Mouse (Mus musculus) embryonic facial prominence, embryonic 10.5 days (tissue): ENCODE data around the gene Mical3. TPM values are rescaled to one million over a fixed set of nuclear protein-coding genes. Genes with fewer than 3 reads are reported as not detected.

Experiments used
- DNase-seq: peaks from one replicate; pipeline ENCODE4 v3.0.0-alpha.2; 2017; ENCODE audit warnings: low spot score
- H3K27ac ChIP-seq: fragments of 300-500 bp; sonication (generic); replicated peaks from 2 replicates; pipeline ENCODE4 v1.5.1; 2016; ENCODE audit warnings: mild to moderate bottlenecking
- H3K27me3 ChIP-seq: fragments of 300-500 bp; sonication (generic); replicated peaks from 2 replicates; pipeline ENCODE4 v1.6.1; 2016; ENCODE audit warnings: low read depth, mild to moderate bottlenecking; ENCODE audit not compliant: poor library complexity, severe bottlenecking
- H3K36me3 ChIP-seq: fragments of 300-500 bp; sonication (generic); replicated peaks from 2 replicates; pipeline ENCODE4 v1.6.1; 2016; ENCODE audit warnings: mild to moderate bottlenecking, moderate library complexity
- H3K4me1 ChIP-seq: fragments of 300-500 bp; sonication (generic); 2 replicates; pipeline ENCODE4 v1.6.1; 2016
- H3K4me3 ChIP-seq: fragments of 300-500 bp; sonication (generic); 2 replicates; pipeline ENCODE4 v1.5.1; 2016; ENCODE audit warnings: mild to moderate bottlenecking, moderate library complexity
- H3K9me3 ChIP-seq: fragments of 300-500 bp; sonication (generic); 2 replicates; pipeline ENCODE4 v1.6.1; 2016; ENCODE audit warnings: mild to moderate bottlenecking
- WGBS: fragments of 180-500 bp; shearing (Covaris S2); methylation state at CpG from one replicate; pipeline ENCODE4 v1.1.7; 2016; 5-methylcytosine and 5-hydroxymethylcytosine counted together
- polyA plus RNA-seq: library from polyadenylated mRNA; unstranded; fragments of >200 nt; fragmentation: Nextera tagmentation; extraction: Ambion mirVana; gene quantifications from 2 replicates; pipeline ENCODE4 v1.2.1, GENCODE M21; 2016

The Mical3 gene
- polyA plus RNA-seq, 1 experiment from 2014 or later: 10.4 TPM

DNA sequence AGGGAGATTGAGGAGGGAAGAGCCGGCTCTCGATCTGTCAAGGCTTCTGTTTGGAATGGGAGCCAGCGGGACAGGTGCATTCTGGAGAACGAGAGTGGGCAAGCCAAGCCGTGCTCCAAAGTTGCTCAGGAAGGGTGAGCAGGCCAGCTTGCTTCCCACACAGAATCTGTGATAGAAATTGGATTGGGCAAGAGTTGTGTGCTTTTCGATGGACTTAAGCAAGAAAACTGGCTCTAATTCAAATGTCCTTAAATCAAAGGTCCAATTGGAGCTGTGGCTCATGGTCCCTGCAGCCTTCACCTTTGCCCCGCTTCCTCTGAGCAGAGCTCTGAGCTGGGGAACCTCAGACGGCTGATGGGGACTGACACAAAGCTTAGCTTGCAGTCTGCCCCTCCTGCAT lies 12.6 kb upstream of the Mical3 start:
- Histone ChIP-seq H3K27me3 (no peaks in the 10 kb centered on the region), H3K4me1 (peaks cover 51% of the 10 kb centered on the region), H3K4me3 (no peak overlapping the region), H3K36me3 (no peaks in the 10 kb centered on the region), H3K9me3 (no peaks in the 10 kb centered on the region), H3K27ac (no peak overlapping the region)
- DNase-seq: no peak
- 85% methylated on average over 8 of the region's 8 CpGs for WGBS

DNA sequence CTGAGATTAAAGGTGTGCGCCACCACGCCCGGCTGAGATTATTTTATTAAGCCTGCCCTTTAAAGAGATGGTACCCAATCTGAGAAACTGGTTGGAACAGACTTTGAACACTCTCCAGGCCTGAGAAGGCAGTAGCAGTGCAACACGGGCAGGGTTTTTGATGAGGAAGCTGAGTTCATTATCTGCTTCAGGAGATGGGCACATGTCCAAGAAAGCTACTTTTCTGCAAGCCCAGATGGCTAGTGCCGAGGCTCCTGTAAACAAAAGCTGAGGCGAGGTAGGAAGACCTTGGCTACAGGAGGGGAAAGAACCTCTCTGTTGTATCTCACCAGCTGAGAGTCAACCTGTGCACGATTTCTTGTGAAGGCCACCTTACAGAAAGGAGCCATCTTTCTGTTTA lies 11.5 kb upstream of the Mical3 start:
- Histone ChIP-seq H3K36me3 (no peaks in the 10 kb centered on the region), H3K4me3 (no peak overlapping the region), H3K9me3 (no peaks in the 10 kb centered on the region), H3K27me3 (no peaks in the 10 kb centered on the region), H3K27ac (no peak overlapping the region), H3K4me1 (peaks cover 41% of the 10 kb centered on the region)
- WGBS: 89% methylated on average over 7 of the region's 7 CpGs
- no peak for DNase-seq

DNA sequence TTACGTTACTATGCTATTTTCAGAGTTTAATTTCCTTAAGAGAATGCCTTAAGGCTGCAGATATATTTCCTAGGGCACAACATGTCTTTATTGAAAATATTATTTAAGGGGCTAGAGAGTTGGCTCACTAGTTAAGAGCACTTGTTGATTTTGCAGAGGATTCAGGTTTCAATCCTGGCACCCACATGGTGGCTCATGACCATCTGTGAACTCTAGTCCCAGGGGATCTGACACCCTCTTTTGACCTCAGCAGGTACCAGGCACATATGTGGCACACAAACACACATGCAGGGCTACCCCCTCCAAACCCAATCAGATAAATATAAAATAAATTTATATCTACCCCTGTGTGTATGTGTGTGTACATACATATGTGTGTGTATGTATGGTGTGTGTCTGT lies 8.5 kb upstream of the Mical3 start:
- Histone ChIP-seq H3K27ac (no peak overlapping the region), H3K4me3 (no peak overlapping the region), H3K27me3 (no peaks in the 10 kb centered on the region), H3K9me3 (no peaks in the 10 kb centered on the region), H3K4me1 (peaks cover 20% of the 10 kb centered on the region), H3K36me3 (no peaks in the 10 kb centered on the region)
- DNase-seq: no peak
- 90% methylated on average over 1 of the region's 1 CpGs for WGBS

GRCm38 (mm10) chr6:121138338-121139040 lies 7.7 kb upstream of the Mical3 start:
- peaks cover 14% of the 10 kb centered on the region for H3K4me1 ChIP-seq
- no peak for DNase-seq
- H3K27me3 ChIP-seq: 0 out of 2 replicates have a peak, but pooled peaks cover 3% of the 10 kb centered on the region
- no peaks in the 10 kb centered on the region for H3K9me3 ChIP-seq
- no peak overlapping the region for H3K4me3 ChIP-seq
- no peaks in the 10 kb centered on the region for H3K36me3 ChIP-seq
- 90% methylated on average over 12 of the region's 12 CpGs for WGBS
- no peak overlapping the region for H3K27ac ChIP-seq

DNA sequence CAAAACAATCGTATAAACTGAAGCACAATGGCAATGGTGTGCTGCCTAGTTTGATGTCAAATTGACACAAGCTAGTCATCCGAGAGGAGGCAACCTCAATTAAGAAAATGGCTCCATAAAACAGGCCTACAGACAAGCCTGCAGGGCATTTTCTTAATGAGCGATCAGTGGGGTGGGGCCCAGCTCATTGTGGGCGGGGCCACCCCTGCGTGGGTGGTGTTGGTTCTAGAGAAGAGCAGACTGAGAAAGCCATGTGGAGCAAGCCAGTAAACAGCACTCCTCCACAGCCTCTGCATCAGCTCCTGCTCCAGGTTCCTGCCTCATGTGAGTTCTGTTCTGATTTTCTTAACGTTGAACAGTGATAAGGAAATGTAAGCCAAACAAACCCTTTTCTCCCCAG lies 6.4 kb upstream of the Mical3 start:
- H3K4me1 ChIP-seq: peaks cover 12% of the 10 kb centered on the region
- no peak for DNase-seq
- peaks cover 12% of the 10 kb centered on the region for H3K27me3 ChIP-seq
- no peak overlapping the region for H3K4me3 ChIP-seq
- H3K9me3 ChIP-seq: no peaks in the 10 kb centered on the region
- WGBS: 65% methylated on average over 6 of the region's 6 CpGs
- H3K36me3 ChIP-seq: no peaks in the 10 kb centered on the region
- H3K27ac ChIP-seq: no peak overlapping the region

- Histone ChIP-seq H3K27ac (no peak overlapping the region), H3K4me3 (no peak overlapping the region), H3K9me3 (no peaks in the 10 kb centered on the region), H3K27me3 (peaks cover 32% of the 10 kb centered on the region), H3K4me1 (peaks cover 21% of the 10 kb centered on the region), H3K36me3 (no peaks in the 10 kb centered on the region)
- WGBS: 38% methylated on average over 5 of the region's 5 CpGs
- no peak for DNase-seq
Measured at GRCm38 (mm10) chr6:121134884-121135283, 4.1 kb upstream of the Mical3 start.

- H3K4me1 ChIP-seq: peaks cover 27% of the 10 kb centered on the region
- no peak overlapping the region for H3K4me3 ChIP-seq
- H3K27ac ChIP-seq: no peak overlapping the region
- WGBS: 31% methylated on average over 3 of the region's 3 CpGs
- no peaks in the 10 kb centered on the region for H3K9me3 ChIP-seq
- H3K36me3 ChIP-seq: no peaks in the 10 kb centered on the region
- DNase-seq: no peak
- H3K27me3 ChIP-seq: peaks cover 38% of the 10 kb centered on the region
Measured at GRCm38 (mm10) chr6:121134249-121134648, 3.5 kb upstream of the Mical3 start.

GRCm38 (mm10) chr6:121130039-121130705 lies 627 bp downstream of the Mical3 start:
- under 1% methylated on average over 32 of the region's 32 CpGs for WGBS
- Histone ChIP-seq H3K4me3 (peak overlapping the region; percentile 57), H3K27me3 (peaks cover 51% of the 10 kb centered on the region), H3K27ac (peak overlapping the region; percentile 84), H3K36me3 (no peaks in the 10 kb centered on the region), H3K4me1 (peaks cover 34% of the 10 kb centered on the region), H3K9me3 (no peaks in the 10 kb centered on the region)
- peak; percentile 93 for DNase-seq

GRCm38 (mm10) chr6:121129506-121129905 lies 1.3 kb downstream of the Mical3 start:
- WGBS: 6% methylated on average over 21 of the region's 21 CpGs
- Histone ChIP-seq H3K4me3 (peak overlapping the region; percentile 57), H3K27ac (peak overlapping the region; percentile 84), H3K27me3 (peaks cover 51% of the 10 kb centered on the region), H3K36me3 (no peaks in the 10 kb centered on the region), H3K9me3 (no peaks in the 10 kb centered on the region), H3K4me1 (peaks cover 28% of the 10 kb centered on the region)
- DNase-seq: peak; percentile 60

GRCm38 (mm10) chr6:121128736-121129135 lies 2.1 kb downstream of the Mical3 start:
- Histone ChIP-seq H3K4me3 (no peak overlapping the region), H3K27ac (no peak overlapping the region), H3K9me3 (no peaks in the 10 kb centered on the region), H3K4me1 (peaks cover 28% of the 10 kb centered on the region), H3K36me3 (no peaks in the 10 kb centered on the region), H3K27me3 (peaks cover 50% of the 10 kb centered on the region)
- WGBS: 88% methylated on average over 5 of the region's 5 CpGs
- DNase-seq: no peak

- no peaks in the 10 kb centered on the region for H3K9me3 ChIP-seq
- no peaks in the 10 kb centered on the region for H3K36me3 ChIP-seq
- H3K4me3 ChIP-seq: no peak overlapping the region
- H3K27me3 ChIP-seq: peaks cover 44% of the 10 kb centered on the region
- no peak for DNase-seq
- WGBS: 75% methylated on average over 3 of the region's 3 CpGs
- no peak overlapping the region for H3K27ac ChIP-seq
- H3K4me1 ChIP-seq: peaks cover 28% of the 10 kb centered on the region
Measured at GRCm38 (mm10) chr6:121127726-121128125, 3.1 kb downstream of the Mical3 start.

GRCm38 (mm10) chr6:121126202-121126601 lies 4.6 kb downstream of the Mical3 start:
- WGBS: 89% methylated on average over 5 of the region's 5 CpGs
- Histone ChIP-seq H3K27ac (no peak overlapping the region), H3K36me3 (no peaks in the 10 kb centered on the region), H3K27me3 (peaks cover 29% of the 10 kb centered on the region), H3K9me3 (no peaks in the 10 kb centered on the region), H3K4me1 (peaks cover 26% of the 10 kb centered on the region), H3K4me3 (no peak overlapping the region)
- no peak for DNase-seq

DNA sequence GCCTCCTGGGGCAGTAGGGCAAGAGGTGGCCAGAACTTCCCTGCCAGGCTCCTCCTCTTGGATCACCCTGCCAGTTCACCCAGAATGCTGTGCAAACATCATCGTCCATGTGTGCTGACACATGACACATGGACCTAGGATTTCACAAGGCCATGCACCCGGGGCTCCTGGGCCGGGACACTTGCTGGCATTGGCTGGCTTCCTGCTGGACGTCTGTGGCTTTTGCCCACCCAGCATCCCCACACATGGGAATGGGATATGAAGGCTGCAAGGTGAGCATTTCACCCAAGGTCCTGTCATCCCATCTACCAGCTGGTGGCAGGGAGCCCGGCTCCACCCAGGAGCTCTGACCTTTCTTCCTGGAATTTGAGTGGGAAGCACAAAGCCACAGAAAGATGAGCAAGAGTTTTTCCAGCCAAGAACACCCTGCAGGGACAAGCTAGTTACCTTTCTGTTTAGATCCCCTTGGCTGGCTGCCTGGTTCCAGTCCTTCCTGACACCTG lies 8.0 kb downstream of the Mical3 start:
- Histone ChIP-seq H3K36me3 (no peaks in the 10 kb centered on the region), H3K9me3 (no peaks in the 10 kb centered on the region), H3K4me1 (peaks cover 9% of the 10 kb centered on the region; the same call in 1 of the 2 replicates), H3K27me3 (peaks cover under 1% of the 10 kb centered on the region; the same call in 1 of the 2 replicates), H3K27ac (no peak overlapping the region), H3K4me3 (no peak overlapping the region)
- 83% methylated on average over 5 of the region's 5 CpGs for WGBS
- DNase-seq: no peak
